Mouse (Mus musculus): ENCODE data around the gene Hpca.
A peak's percentile ranks its signal among the peaks of the same experiment; 100 is the strongest.

The Hpca gene

GRCm38 (mm10) chr4:129136189-129136578 is 14.3 kb upstream of the Hpca start:
- no peak for DNase-seq

GRCm38 (mm10) chr4:129135637-129136036 is 13.8 kb upstream of the Hpca start:
- no peak for DNase-seq

GRCm38 (mm10) chr4:129134799-129135585 is 13.2 kb upstream of the Hpca start:
- DNase-seq: peak; percentile 75 to 88

- DNase-seq: peak; percentile 46 to 54
These were observed 9.0 kb upstream of the Hpca start for GRCm38 (mm10) chr4:129130755-129131303.

- DNase-seq: peak in 1 of 2 experiments; percentile 63
These were observed 8.3 kb upstream of the Hpca start for GRCm38 (mm10) chr4:129130149-129130548.

- DNase-seq: no peak
These were observed 7.6 kb upstream of the Hpca start for GRCm38 (mm10) chr4:129129387-129129786.

GRCm38 (mm10) chr4:129128582-129129338 is 6.9 kb upstream of the Hpca start:
- DNase-seq: no peak

GRCm38 (mm10) chr4:129125736-129126451 is 4.1 kb upstream of the Hpca start:
- peak in 1 of 2 experiments; percentile 26 for DNase-seq

- no peak for DNase-seq
These were observed 2.9 kb upstream of the Hpca start for GRCm38 (mm10) chr4:129124652-129125146.

GRCm38 (mm10) chr4:129122719-129123118 is 883 bp upstream of the Hpca start:
- DNase-seq: no peak

- DNase-seq: no peak
These were observed 271 bp upstream of the Hpca start for GRCm38 (mm10) chr4:129122107-129122506.

- peak; percentile 57 to 83 for DNase-seq
These were observed 1.1 kb downstream of the Hpca start for GRCm38 (mm10) chr4:129120520-129121445.

- DNase-seq: no peak
These were observed 2.1 kb downstream of the Hpca start for GRCm38 (mm10) chr4:129119708-129120107.

GRCm38 (mm10) chr4:129117720-129118510 is 3.9 kb downstream of the Hpca start:
- no peak for DNase-seq

- no peak for DNase-seq
These were observed 5.1 kb downstream of the Hpca start for GRCm38 (mm10) chr4:129116703-129117102.

- peak; percentile 62 to 77 for DNase-seq
These were observed 8.5 kb downstream of the Hpca start for GRCm38 (mm10) chr4:129113083-129113988.

GRCm38 (mm10) chr4:129112231-129112630 is 9.6 kb downstream of the Hpca start:
- no peak for DNase-seq

- DNase-seq: peak in 1 of 2 experiments; percentile 21
These were observed 10.5 kb downstream of the Hpca start for GRCm38 (mm10) chr4:129111350-129111749.

GRCm38 (mm10) chr4:129110804-129111203 is 11.0 kb downstream of the Hpca start:
- no peak for DNase-seq

- no peak for DNase-seq
These were observed 13.2 kb downstream of the Hpca start for GRCm38 (mm10) chr4:129108624-129109023.

Measured in kidney, postnatal 36 days (tissue).